ENCODE assay signal across 28 mouse cellular contexts in genomic region chr6:48801897-48802296, GRCm38 (mm10). TPM values are rescaled to one million over a fixed set of nuclear protein-coding genes. Genes with fewer than 3 reads are reported as not detected.
A peak's percentile ranks its signal among the peaks of the same experiment; 100 is the strongest.
DNase-seq lines count a peak whose midpoint lies in the region; ATAC-seq and TF ChIP-seq lines count a peak whose summit lies in the region.
"Had no signal": no experiment of that assay in that cellular context is flagged by ENCODE, and none has a peak within 500 bp of the region (broad histone marks: within the 10 kb centered on the region; RNA-seq: fewer than 3 reads in every experiment).

No protein-coding gene starts in this region.

- H3K36me3 ChIP-seq in C2C12 (ENCODE audit: control insufficient read depth, insufficient read depth) (no peaks in the 10 kb centered on the region), CH12.LX (replicated peaks in 1 of 2; ENCODE audit: control insufficient read depth in 1 of 2, insufficient read depth in 1 of 2, low read length in 1 of 2) (no peaks in the 10 kb centered on the region)
- H3K36me3 ChIP-seq in midbrain, embryonic 16.5 days (ENCODE audit: control insufficient read depth, insufficient read depth, low read length), result no peaks in the 10 kb centered on the region
- no peaks in the 10 kb centered on the region for H3K36me3 ChIP-seq in midbrain, embryonic 10.5 days
- H3K36me3 ChIP-seq: forebrain, embryonic 10.5 days; heart, embryonic 13.5 days; kidney, embryonic 15.5 days; midbrain, embryonic 15.5 days; stomach, embryonic 15.5 days had no signal

- 0 out of 2 replicates have a peak overlapping the region, but pooled peaks have one; percentile 36 for H3K4me2 ChIP-seq in CH12.LX (ENCODE audit: insufficient read depth, low read depth, poor library complexity, severe bottlenecking)
- no peak overlapping the region for H3K4me2 ChIP-seq in midbrain, embryonic 16.5 days (ENCODE audit: low read length)
- H3K4me2 ChIP-seq: heart, embryonic 13.5 days; hindbrain, embryonic 14.5 days; kidney, embryonic 15.5 days; midbrain, embryonic 15.5 days; stomach, embryonic 15.5 days had no signal

- H3K4me1 ChIP-seq in CH12.LX (ENCODE audit: control insufficient read depth in 1 of 2, insufficient read depth in 2 of 2), result peaks cover 0 to 12% of the 10 kb centered on the region in 2 experiments; a peak in 1 of 4 replicates
- no peaks in the 10 kb centered on the region for H3K4me1 ChIP-seq in midbrain, embryonic 16.5 days (ENCODE audit: control insufficient read depth, insufficient read depth, low read length)
- no peaks in the 10 kb centered on the region for H3K4me1 ChIP-seq in midbrain, embryonic 10.5 days
- H3K4me1 ChIP-seq: forebrain, embryonic 10.5 days; heart, embryonic 13.5 days; kidney, embryonic 15.5 days; midbrain, embryonic 15.5 days; stomach, embryonic 15.5 days had no signal

- H3K27ac ChIP-seq in CH12.LX (ENCODE audit: insufficient read depth, low read depth), result no peak overlapping the region
- H3K27ac ChIP-seq in midbrain, embryonic 16.5 days (ENCODE audit: low read length), result no peak overlapping the region
- no peak overlapping the region for H3K27ac ChIP-seq in midbrain, embryonic 10.5 days (replicated peaks)
- H3K27ac ChIP-seq: forebrain, embryonic 10.5 days; heart, embryonic 13.5 days; hindbrain, embryonic 14.5 days; kidney, embryonic 15.5 days; liver, embryonic 14.5 days; midbrain, embryonic 15.5 days; stomach, embryonic 15.5 days had no signal

- in situ Hi-C loops in CH12.LX (cut with MboI; ENCODE audit: low pct_ligation_motif_present, low pct_unique_long_range_greater_than_20kb, low sequenced_read_pairs), result no loop called here

- H3K79me3 ChIP-seq in C2C12 (ENCODE audit: low read depth), result no peaks in the 10 kb centered on the region

- ATAC-seq in neutrophil, adult 5-6 weeks (ENCODE audit: extremely low read depth, insufficient number of reproducible peaks, low FRiP score, poor library complexity, severe bottlenecking), result peak; percentile 53; the same call in 1 of the 2 replicates
- no peak for ATAC-seq in midbrain, embryonic 16.5 days
- ATAC-seq: intestine, postnatal 0 days; midbrain, embryonic 15.5 days had no signal

- peak overlapping the region; percentile 6 for H3K4me3 ChIP-seq in C2C12 (ENCODE audit: insufficient read depth, poor library complexity, severe bottlenecking)
- H3K4me3 ChIP-seq in CH12.LX (replicated peaks in 1 of 3; ENCODE audit: low read depth in 2 of 3, low read length in 2 of 3, poor library complexity in 1 of 3), result no peak overlapping the region
- no peak overlapping the region for H3K4me3 ChIP-seq in midbrain, embryonic 16.5 days (ENCODE audit: low read depth, low read length)
- H3K4me3 ChIP-seq in midbrain, embryonic 10.5 days, result no peak overlapping the region
- H3K4me3 ChIP-seq: forebrain, embryonic 10.5 days; heart, embryonic 13.5 days; kidney, embryonic 15.5 days; megakaryocyte, embryonic 14.5 days; midbrain, embryonic 15.5 days; stomach, embryonic 15.5 days had no signal

- TF ChIP-seq CTCF in C2C12 (IDR thresholded peaks at IDR 0.05; ENCODE audit: control insufficient read depth, insufficient read depth, insufficient read length), result no peak
- no peak for TF ChIP-seq CTCF in CH12.LX (conservative IDR thresholded peaks at IDR 0.05 in 1 of 2, IDR thresholded peaks at IDR 0.05 in 1 of 2; ENCODE audit: low read depth in 2 of 2, low read length in 2 of 2)

- dilution Hi-C loops in CH12.LX (cut with MboI; ENCODE audit: extremely low pct_ligation_motif_present, extremely low pct_unique_long_range_greater_than_20kb, low sequenced_read_pairs), result no loop called here

- H3ac ChIP-seq in C2C12 (ENCODE audit: control insufficient read depth, insufficient read length, low read depth), result no peak overlapping the region

- no peak for TF ChIP-seq RAD21 in CH12.LX (IDR thresholded peaks at IDR 0.05; ENCODE audit: low read depth, low read length)

- H3K9ac ChIP-seq in CH12.LX (ENCODE audit: insufficient read depth, low read depth), result no peak overlapping the region
- H3K9ac ChIP-seq in midbrain, embryonic 16.5 days (ENCODE audit: low read depth, low read length), result no peak overlapping the region
- H3K9ac ChIP-seq: heart, embryonic 13.5 days; hindbrain, embryonic 14.5 days; kidney, embryonic 15.5 days; liver, embryonic 14.5 days; midbrain, embryonic 15.5 days; stomach, embryonic 15.5 days had no signal

- TF ChIP-seq EP300 in CH12.LX (IDR thresholded peaks at IDR 0.05; ENCODE audit: low read length), result peak; percentile 55

- 70% methylated on average over 1 of the region's 1 CpGs for WGBS in midbrain, embryonic 16.5 days
- 97% methylated on average over 1 of the region's 1 CpGs for WGBS in midbrain, embryonic 10.5 days

- DNase-seq in CH12.LX (ENCODE audit: extremely low read depth), result peak; percentile 83
- peak; percentile 86 for DNase-seq in induced T-regulatory cell, adult 2 months (ENCODE audit: low read depth)
- DNase-seq in kidney, postnatal 14 days, result no peak
- no peak for DNase-seq in midbrain, embryonic 10.5 days (ENCODE audit: low spot score)
- DNase-seq: adrenal gland, postnatal 10 days; cerebellum, adult 11 months; cerebellum, postnatal 25 days; heart, adult 18-20 months; layer of hippocampus, postnatal 36 days; right cerebral cortex, adult 18-20 months; thymus, adult 18-20 months had no signal

- peaks cover 7% of the 10 kb centered on the region for H3K9me3 ChIP-seq in CH12.LX (replicated peaks; ENCODE audit: low read length)
- no peaks in the 10 kb centered on the region for H3K9me3 ChIP-seq in midbrain, embryonic 16.5 days (replicated peaks; ENCODE audit: control insufficient read depth, low read length, poor library complexity, severe bottlenecking)
- no peaks in the 10 kb centered on the region for H3K9me3 ChIP-seq in midbrain, embryonic 10.5 days (replicated peaks)
- H3K9me3 ChIP-seq: kidney, embryonic 15.5 days; midbrain, embryonic 15.5 days; stomach, embryonic 15.5 days had no signal

- no peak for TF ChIP-seq POLR2A in CH12.LX (IDR thresholded peaks at IDR 0.05; ENCODE audit: low read depth, low read length)

- H3K27me3 ChIP-seq in C2C12 (ENCODE audit: control insufficient read depth, insufficient read depth, insufficient read length) (no peaks in the 10 kb centered on the region), CH12.LX (replicated peaks) (no peaks in the 10 kb centered on the region)
- no peaks in the 10 kb centered on the region for H3K27me3 ChIP-seq in midbrain, embryonic 16.5 days (ENCODE audit: control insufficient read depth, insufficient read depth, low read depth, low read length)
- H3K27me3 ChIP-seq in midbrain, embryonic 10.5 days (ENCODE audit: low read depth, poor library complexity, severe bottlenecking), result no peaks in the 10 kb centered on the region
- H3K27me3 ChIP-seq: heart, embryonic 13.5 days; kidney, embryonic 15.5 days; midbrain, embryonic 15.5 days; stomach, embryonic 15.5 days had no signal

- no peaks in the 10 kb centered on the region for H3K79me2 ChIP-seq in C2C12 (ENCODE audit: control insufficient read depth, insufficient read depth)
- H3K79me2 ChIP-seq in CH12.LX (replicated peaks; ENCODE audit: control insufficient read depth, extremely low read depth, insufficient read depth, poor library complexity, severe bottlenecking), result no peaks in the 10 kb centered on the region

TF ChIP-seq in C2C12, 6 proteins besides CTCF, POLR2A, EP300 and RAD21 (continues in another document):
- TF ChIP-seq MYOG (IDR thresholded peaks at IDR 0.05; ENCODE audit: control insufficient read depth, extremely low read depth, insufficient read length), result no peak
- TF ChIP-seq MAX (IDR thresholded peaks at IDR 0.05), result no peak
- TF ChIP-seq USF1 (IDR thresholded peaks at IDR 0.05; ENCODE audit: low read depth), result no peak
- no peak for TF ChIP-seq FOSL1 (IDR thresholded peaks at IDR 0.05; ENCODE audit: insufficient read depth, low read length, poor library complexity, severe bottlenecking)

TF ChIP-seq in CH12.LX, 34 proteins besides CTCF, POLR2A, EP300 and RAD21 (continues in another document):
- TF ChIP-seq HCFC1 (IDR thresholded peaks at IDR 0.05; ENCODE audit: low read depth, low read length) (no peak), USF2 (conservative IDR thresholded peaks at IDR 0.05; ENCODE audit: low read depth, low read length) (no peak), SIN3A (IDR thresholded peaks at IDR 0.05; ENCODE audit: low read length) (peak; percentile 36; the same call in 1 of the 2 replicates), SMC3 (IDR thresholded peaks at IDR 0.05; ENCODE audit: low read depth, low read length) (no peak), ZNF384 (IDR thresholded peaks at IDR 0.05; ENCODE audit: low read depth, low read length) (no peak)

RNA-seq across cellular contexts. Expression of gene Gimap3, which starts 31.2 kb away (rescaled TPM):
- polyA plus RNA-seq in C2C12 (2012; fragmentation: generic; extraction: Trizol), result not detected
- total RNA-seq in CH12.LX (2012; rRNA removed), result 25.9 and 28.2 TPM in 2 replicates
- total RNA-seq in CH12.LX (2014; rRNA removed), result 10.8 and 11.6 TPM in 2 replicates
- 16.8 and 17.7 TPM in 2 replicates for polyA plus RNA-seq in CH12.LX (2012; ENCODE audit: insufficient read length, low read depth)
- 311 and 314 TPM in 2 replicates for total RNA-seq in neutrophil, adult 5-6 weeks (2017)
- not detected in 2 replicates for polyA plus RNA-seq in midbrain, embryonic 16.5 days (2015; fragmentation: Nextera tagmentation; extraction: Ambion mirVana)
- not detected in 2 replicates for polyA plus RNA-seq in midbrain, embryonic 10.5 days (2016; fragmentation: Nextera tagmentation; extraction: Ambion mirVana)
- total RNA-seq: gastrocnemius, adult 8-10 months; layer of hippocampus, adult 18-20 months; layer of hippocampus, postnatal 36 days; left cerebral cortex, postnatal 25 days had no signal
- polyA plus RNA-seq: forebrain, embryonic 10.5 days; heart, embryonic 13.5 days; hindbrain, embryonic 14.5 days; limb, embryonic 14.5 days; midbrain, embryonic 15.5 days; neural tube, embryonic 11.5 days had no signal

RNA-seq across cellular contexts. Expression of gene Tmem176a, which starts 38.8 kb away (rescaled TPM):
- 2.1 TPM for polyA plus RNA-seq in C2C12 (2012; fragmentation: generic; extraction: Trizol)
- 24.9 and 27.2 TPM in 2 replicates for total RNA-seq in CH12.LX (2012; rRNA removed)
- total RNA-seq in CH12.LX (2014; rRNA removed), result 30.0 and 34.6 TPM in 2 replicates
- 49.8 and 58.0 TPM in 2 replicates for polyA plus RNA-seq in CH12.LX (2012; ENCODE audit: insufficient read length, low read depth)
- total RNA-seq in neutrophil, adult 5-6 weeks (2017), result 4.1 and 6.6 TPM in 2 replicates
- 17.9 and 19.7 TPM in 2 replicates for polyA plus RNA-seq in midbrain, embryonic 16.5 days (2015; fragmentation: Nextera tagmentation; extraction: Ambion mirVana)
- 10.9 and 14.4 TPM in 2 replicates for polyA plus RNA-seq in midbrain, embryonic 10.5 days (2016; fragmentation: Nextera tagmentation; extraction: Ambion mirVana)

RNA-seq across cellular contexts. Expression of gene Tmem176b, which starts 39.4 kb away (rescaled TPM):
- polyA plus RNA-seq in C2C12 (2012; fragmentation: generic; extraction: Trizol), result 8.0 TPM
- total RNA-seq in CH12.LX (2012; rRNA removed), result 39.4 and 43.3 TPM in 2 replicates
- total RNA-seq in CH12.LX (2014; rRNA removed), result 82.2 and 89.8 TPM in 2 replicates
- 159 and 162 TPM in 2 replicates for polyA plus RNA-seq in CH12.LX (2012; ENCODE audit: insufficient read length, low read depth)
- 11.2 and 14.4 TPM in 2 replicates for total RNA-seq in neutrophil, adult 5-6 weeks (2017)
- 113 and 127 TPM in 2 replicates for polyA plus RNA-seq in midbrain, embryonic 16.5 days (2015; fragmentation: Nextera tagmentation; extraction: Ambion mirVana)
- 24.0 and 46.1 TPM in 2 replicates for polyA plus RNA-seq in midbrain, embryonic 10.5 days (2016; fragmentation: Nextera tagmentation; extraction: Ambion mirVana)

RNA-seq across cellular contexts. Expression of gene Gimap5, which starts 55.9 kb away (rescaled TPM):
- polyA plus RNA-seq in C2C12 (2012; fragmentation: generic; extraction: Trizol) (not detected), CH12.LX (2012; ENCODE audit: insufficient read length, low read depth) (56.9 and 59.6 TPM in 2 replicates)
- total RNA-seq in CH12.LX (2012; rRNA removed) (82.1 and 82.3 TPM in 2 replicates), CH12.LX (2014; rRNA removed) (74.6 and 77.6 TPM in 2 replicates)
- 83.5 and 86.2 TPM in 2 replicates for total RNA-seq in neutrophil, adult 5-6 weeks (2017)
- 1.3 and 1.5 TPM in 2 replicates for polyA plus RNA-seq in midbrain, embryonic 16.5 days (2015; fragmentation: Nextera tagmentation; extraction: Ambion mirVana)
- polyA plus RNA-seq in midbrain, embryonic 10.5 days (2016; fragmentation: Nextera tagmentation; extraction: Ambion mirVana), result 0.96 and 1.0 TPM in 2 replicates

Comparison
In these comparisons a context has a peak if more than half of its experiments do, and no peak if none do; other contexts are left out.
1. DNase-seq: peak in CH12.LX (single experiment) and induced T-regulatory cell, adult 2 months (single experiment); none in kidney, postnatal 14 days (single experiment) and midbrain, embryonic 10.5 days (single experiment).
2. RNA of gene Gimap3, which starts 31.2 kb away (polyA plus RNA-seq): 16.8 to 17.7 TPM in CH12.LX; not detected in midbrain, embryonic 16.5 days, not detected in C2C12 (single experiment) and not detected in midbrain, embryonic 10.5 days; every median in the first group is over 10 times any median in the second.